Mouse (Mus musculus) naive thymus-derived CD4-positive, alpha-beta T cell, adult 2 months (primary cell): ENCODE data around the gene Vamp1.
"Not testable (repeated sequence)": the region's sequence is repeated elsewhere in the genome, so short reads cannot be mapped to it uniquely, and the experiment has no call there.

Experiments used
- DNase-seq: peaks from one replicate; pipeline ENCODE4 v3.0.0-alpha.2; 2011; ENCODE audit warnings: low read depth

The Vamp1 gene

GRCm38 (mm10) chr6:125244551-125244950 is 29.2 kb downstream of the Vamp1 start:
- peak; percentile 60 for DNase-seq

GRCm38 (mm10) chr6:125252285-125252684 is 36.9 kb downstream of the Vamp1 start:
- DNase-seq: no peak

GRCm38 (mm10) chr6:125252711-125253110 is 37.4 kb downstream of the Vamp1 start:
- DNase-seq: no peak

GRCm38 (mm10) chr6:125253863-125254715 is 38.7 kb downstream of the Vamp1 start:
- DNase-seq: no peak

GRCm38 (mm10) chr6:125255516-125256044 is 40.2 kb downstream of the Vamp1 start:
- no peak for DNase-seq

- no peak for DNase-seq
These were observed 41.0 kb downstream of the Vamp1 start for GRCm38 (mm10) chr6:125256222-125256966.

GRCm38 (mm10) chr6:125260006-125260555 is 44.7 kb downstream of the Vamp1 start:
- DNase-seq: peak; percentile 51

GRCm38 (mm10) chr6:125264219-125264618 is 48.9 kb downstream of the Vamp1 start:
- peak; percentile 58 for DNase-seq

GRCm38 (mm10) chr6:125265239-125265638 is 49.9 kb downstream of the Vamp1 start:
- peak; percentile 96 for DNase-seq

- DNase-seq: peak; percentile 68
These were observed 50.7 kb downstream of the Vamp1 start for GRCm38 (mm10) chr6:125266091-125266490.

- DNase-seq: peak; percentile 64
These were observed 51.2 kb downstream of the Vamp1 start for GRCm38 (mm10) chr6:125266600-125266999.

- DNase-seq: peak; percentile 52
These were observed 52.1 kb downstream of the Vamp1 start for GRCm38 (mm10) chr6:125267469-125267868.

GRCm38 (mm10) chr6:125268799-125269198 is 53.4 kb downstream of the Vamp1 start:
- DNase-seq: peak; percentile 39

- peak; percentile 93 for DNase-seq
These were observed 56.3 kb downstream of the Vamp1 start for GRCm38 (mm10) chr6:125271455-125272227.

- DNase-seq: no peak
These were observed 57.0 kb downstream of the Vamp1 start for GRCm38 (mm10) chr6:125272228-125272785.

GRCm38 (mm10) chr6:125274841-125275563 is 59.7 kb downstream of the Vamp1 start:
- DNase-seq: peak; percentile 65

- no peak for DNase-seq
These were observed 64.4 kb downstream of the Vamp1 start for GRCm38 (mm10) chr6:125279729-125280128.

- not testable (repeated sequence) for DNase-seq
These were observed 67.4 kb downstream of the Vamp1 start for GRCm38 (mm10) chr6:125282721-125283120.

GRCm38 (mm10) chr6:125284250-125284649 is 68.9 kb downstream of the Vamp1 start:
- DNase-seq: no peak

- DNase-seq: no peak
These were observed 69.4 kb downstream of the Vamp1 start for GRCm38 (mm10) chr6:125284751-125285150.

GRCm38 (mm10) chr6:125285890-125286289 is 70.5 kb downstream of the Vamp1 start, which contains the start of gene Tuba3a:
Gene Tuba3a, minus strand, starts transcription at chr6:125286042.
- no peak for DNase-seq
